Mouse (Mus musculus) C2C12 (cell line): ENCODE measurements at regions not wholly inside any gene's neighbourhood (a gene's known extent, or its start where the extent isn't known, plus 50 kb on each side); places are given as distances from the start of the nearest gene placed in this dataset.

Experiments used
- H3K27me3 ChIP-seq: one replicate; pipeline ENCODE4 v1.6.1; 2011; ENCODE audit not compliant: control insufficient read depth, insufficient read depth, insufficient read length
- H3K36me3 ChIP-seq: one replicate; pipeline ENCODE4 v1.6.1; 2011; ENCODE audit not compliant: control insufficient read depth, insufficient read depth
- H3K4me3 ChIP-seq: one replicate; pipeline ENCODE4 v1.5.1; 2011; ENCODE audit warnings: mild to moderate bottlenecking, control low read depth; ENCODE audit not compliant: poor library complexity, insufficient read depth, severe bottlenecking
- H3K79me2 ChIP-seq: one replicate; pipeline ENCODE4 v1.6.1; 2011; ENCODE audit not compliant: control insufficient read depth, insufficient read depth
- H3K79me3 ChIP-seq: one replicate; pipeline ENCODE4 v1.6.1; 2011; ENCODE audit warnings: low read depth, control low read depth
- H3ac ChIP-seq: one replicate; pipeline ENCODE3; 2011; ENCODE audit warnings: low read depth; ENCODE audit not compliant: control insufficient read depth, insufficient read length
- CEBPB ChIP-seq: IDR thresholded peaks from one replicate; pipeline ENCODE4 v1.6.1; 2011; ENCODE audit warnings: low read depth, mild to moderate bottlenecking, control low read depth, moderate library complexity
- CTCF ChIP-seq: IDR thresholded peaks from one replicate; pipeline ENCODE4 v1.5.1; 2011; ENCODE audit not compliant: control insufficient read depth, insufficient read depth, insufficient read length
- FOSL1 ChIP-seq: IDR thresholded peaks from one replicate; pipeline ENCODE4 v1.8.0; 2011; ENCODE audit warnings: mild to moderate bottlenecking, low read length; ENCODE audit not compliant: poor library complexity, insufficient read depth, severe bottlenecking
- MAX ChIP-seq: IDR thresholded peaks from one replicate; pipeline ENCODE4 v1.6.1; 2011; ENCODE audit warnings: mild to moderate bottlenecking, control low read depth
- MYOD1 ChIP-seq: IDR thresholded peaks from one replicate; pipeline ENCODE4 v1.6.1; 2011; ENCODE audit warnings: low read depth; ENCODE audit not compliant: control insufficient read depth, insufficient read length
- MYOG ChIP-seq: IDR thresholded peaks from one replicate; pipeline ENCODE4 v1.6.1; 2011; ENCODE audit not compliant: control insufficient read depth, insufficient read length; ENCODE audit errors: extremely low read depth
- USF1 ChIP-seq: IDR thresholded peaks from one replicate; pipeline ENCODE4 v1.6.1; 2011; ENCODE audit warnings: low read depth, mild to moderate bottlenecking, control low read depth, moderate library complexity

- peak overlapping the region; percentile 37 for H3K4me3 ChIP-seq
Observed at GRCm38 (mm10) chr16:7951616-7952015, 473.3 kb downstream of the Tmem114 start.

GRCm38 (mm10) chr16:7942333-7942732 is 482.6 kb downstream of the Tmem114 start:
- Histone ChIP-seq H3K36me3 (peaks cover 26% of the 10 kb centered on the region), H3K4me3 (no peak overlapping the region), H3K79me2 (no peaks in the 10 kb centered on the region), H3K79me3 (peaks cover 3% of the 10 kb centered on the region), H3K27me3 (no peaks in the 10 kb centered on the region), H3ac (no peak overlapping the region)
- TF ChIP-seq MYOG (no peak), MAX (no peak), CEBPB (no peak), CTCF (no peak), MYOD1 (no peak), FOSL1 (no peak), USF1 (no peak)

More at GRCm38 (mm10) chr16:7951616-7952015, 473.3 kb downstream of the Tmem114 start:
- H3K36me3 ChIP-seq = peaks cover 34% of the 10 kb centered on the region
- peaks cover 13% of the 10 kb centered on the region for H3K79me2 ChIP-seq
- no peak overlapping the region for H3ac ChIP-seq
- H3K79me3 ChIP-seq = peaks cover 7% of the 10 kb centered on the region
- H3K27me3 ChIP-seq = no peaks in the 10 kb centered on the region
- TF ChIP-seq USF1 = no peak
- TF ChIP-seq CEBPB = no peak
- TF ChIP-seq CTCF = no peak
- no peak for TF ChIP-seq MAX
- no peak for TF ChIP-seq MYOG

- H3K27me3 ChIP-seq = no peaks in the 10 kb centered on the region
- TF ChIP-seq CTCF (no peak), CEBPB (no peak), USF1 (no peak), MYOD1 (no peak), FOSL1 (no peak)
- peaks cover 3% of the 10 kb centered on the region for H3K79me3 ChIP-seq
- peaks cover 9% of the 10 kb centered on the region for H3K36me3 ChIP-seq
- H3K4me3 ChIP-seq = no peak overlapping the region
- no peaks in the 10 kb centered on the region for H3K79me2 ChIP-seq
- no peak overlapping the region for H3ac ChIP-seq
Observed at GRCm38 (mm10) chr16:7937167-7937566, 487.8 kb downstream of the Tmem114 start.

- H3K79me2 ChIP-seq = no peaks in the 10 kb centered on the region
- peaks cover 15% of the 10 kb centered on the region for H3K36me3 ChIP-seq
- no peak overlapping the region for H3K4me3 ChIP-seq
- TF ChIP-seq USF1 (no peak), MYOD1 (no peak), MYOG (no peak), MAX (no peak), CEBPB (no peak)
- no peaks in the 10 kb centered on the region for H3K27me3 ChIP-seq
- H3ac ChIP-seq = no peak overlapping the region
- no peaks in the 10 kb centered on the region for H3K79me3 ChIP-seq
Observed at GRCm38 (mm10) chr16:7932322-7932721, 492.6 kb downstream of the Tmem114 start.

- peaks cover 11% of the 10 kb centered on the region for H3K36me3 ChIP-seq
- no peak overlapping the region for H3ac ChIP-seq
- no peaks in the 10 kb centered on the region for H3K79me3 ChIP-seq
- no peak for TF ChIP-seq MAX
- TF ChIP-seq FOSL1 = no peak
- TF ChIP-seq USF1 = no peak
- no peaks in the 10 kb centered on the region for H3K79me2 ChIP-seq
- no peak overlapping the region for H3K4me3 ChIP-seq
- H3K27me3 ChIP-seq = no peaks in the 10 kb centered on the region
Observed at GRCm38 (mm10) chr16:7931676-7932075, 493.3 kb downstream of the Tmem114 start.

GRCm38 (mm10) chr16:7929112-7929511 is 495.8 kb downstream of the Tmem114 start:
- TF ChIP-seq MYOD1 (no peak), CTCF (no peak)

GRCm38 (mm10) chr16:7928391-7928935 is 496.5 kb downstream of the Tmem114 start:
- no peak overlapping the region for H3K4me3 ChIP-seq
- TF ChIP-seq MAX = no peak
- TF ChIP-seq MYOD1 = no peak
- TF ChIP-seq CTCF = no peak
- no peak for TF ChIP-seq MYOG
- TF ChIP-seq FOSL1 = no peak
- TF ChIP-seq USF1 = no peak
- no peak for TF ChIP-seq CEBPB
- H3K79me2 ChIP-seq = no peaks in the 10 kb centered on the region
- no peaks in the 10 kb centered on the region for H3K79me3 ChIP-seq
- H3K27me3 ChIP-seq = no peaks in the 10 kb centered on the region
- H3K36me3 ChIP-seq = peaks cover 6% of the 10 kb centered on the region
- no peak overlapping the region for H3ac ChIP-seq

More at GRCm38 (mm10) chr16:7929112-7929511, 495.8 kb downstream of the Tmem114 start:
- Histone ChIP-seq H3K27me3 (no peaks in the 10 kb centered on the region), H3K79me3 (no peaks in the 10 kb centered on the region), H3K4me3 (no peak overlapping the region), H3K79me2 (no peaks in the 10 kb centered on the region), H3ac (no peak overlapping the region), H3K36me3 (peaks cover 6% of the 10 kb centered on the region)
